Comparison of ENCODE assay signal across 32 mouse cellular contexts in genomic region chr1:58724533-58724932, GRCm38 (mm10). TPM values are rescaled to one million over a fixed set of nuclear protein-coding genes. Genes with fewer than 3 reads are reported as not detected.
A peak's percentile ranks its signal among the peaks of the same experiment; 100 is the strongest.
DNase-seq lines count a peak whose midpoint lies in the region; ATAC-seq and TF ChIP-seq lines count a peak whose summit lies in the region.
"Had no signal": no experiment of that assay in that cellular context is flagged by ENCODE, and none has a peak within 500 bp of the region (broad histone marks: within the 10 kb centered on the region; RNA-seq: fewer than 3 reads in every experiment).

No protein-coding gene starts in this region.

- H3K9ac ChIP-seq in embryonic facial prominence, embryonic 12.5 days, result no peak overlapping the region
- no peak overlapping the region for H3K9ac ChIP-seq in heart, embryonic 13.5 days
- no peak overlapping the region for H3K9ac ChIP-seq in limb, embryonic 12.5 days (replicated peaks)
- H3K9ac ChIP-seq in hindbrain, postnatal 0 days (replicated peaks; ENCODE audit: low read length), result no peak overlapping the region
- H3K9ac ChIP-seq: forebrain, postnatal 0 days; hindbrain, embryonic 13.5 days; liver, embryonic 13.5 days; stomach, embryonic 15.5 days had no signal

- no peaks in the 10 kb centered on the region for H3K27me3 ChIP-seq in embryonic facial prominence, embryonic 12.5 days
- no peaks in the 10 kb centered on the region for H3K27me3 ChIP-seq in embryonic facial prominence, embryonic 10.5 days (replicated peaks; ENCODE audit: low read depth, poor library complexity, severe bottlenecking)
- H3K27me3 ChIP-seq in heart, embryonic 13.5 days (replicated peaks), result no peaks in the 10 kb centered on the region
- no peaks in the 10 kb centered on the region for H3K27me3 ChIP-seq in limb, embryonic 12.5 days
- no peaks in the 10 kb centered on the region for H3K27me3 ChIP-seq in hindbrain, postnatal 0 days (ENCODE audit: insufficient read depth, low read length)
- H3K27me3 ChIP-seq: hindbrain, embryonic 13.5 days; liver, embryonic 13.5 days; Patski; stomach, embryonic 15.5 days had no signal

- WGBS in embryonic facial prominence, embryonic 12.5 days, result 38% methylated on average over 9 of the region's 9 CpGs
- WGBS in embryonic facial prominence, embryonic 10.5 days, result 47% methylated on average over 9 of the region's 9 CpGs
- WGBS in heart, embryonic 13.5 days, result 32% methylated on average over 6 of the region's 9 CpGs
- WGBS in limb, embryonic 12.5 days, result 33% methylated on average over 9 of the region's 9 CpGs
- 48% methylated on average over 8 of the region's 9 CpGs for WGBS in hindbrain, postnatal 0 days

- TF ChIP-seq CTCF in bone marrow macrophage, adult 2 months (IDR thresholded peaks at IDR 0.05; ENCODE audit: low read depth, low read length), result no peak
- TF ChIP-seq CTCF in hindbrain, postnatal 0 days (IDR thresholded peaks at IDR 0.05; ENCODE audit: low read depth), result no peak

- no peaks in the 10 kb centered on the region for H3K4me1 ChIP-seq in embryonic facial prominence, embryonic 12.5 days
- peaks cover 14% of the 10 kb centered on the region for H3K4me1 ChIP-seq in embryonic facial prominence, embryonic 10.5 days
- peaks cover 38% of the 10 kb centered on the region for H3K4me1 ChIP-seq in heart, embryonic 13.5 days
- peaks cover 73% of the 10 kb centered on the region for H3K4me1 ChIP-seq in bone marrow macrophage, adult 2 months (ENCODE audit: control insufficient read depth, insufficient read depth, low read length)
- peaks cover 15% of the 10 kb centered on the region for H3K4me1 ChIP-seq in limb, embryonic 12.5 days (replicated peaks)
- no peaks in the 10 kb centered on the region for H3K4me1 ChIP-seq in hindbrain, postnatal 0 days (ENCODE audit: insufficient read depth, low read length)
- H3K4me1 ChIP-seq: hindbrain, embryonic 13.5 days; stomach, embryonic 15.5 days had no signal

- no peak for ATAC-seq in embryonic facial prominence, embryonic 12.5 days (ENCODE audit: insufficient number of reproducible peaks, insufficient read depth, low FRiP score, low TSS enrichment)
- no peak for ATAC-seq in heart, embryonic 13.5 days (ENCODE audit: extremely low read depth, insufficient number of reproducible peaks, low FRiP score, low TSS enrichment)
- ATAC-seq in limb, embryonic 12.5 days (ENCODE audit: insufficient number of reproducible peaks, insufficient read depth, low FRiP score, low TSS enrichment, low read depth), result no peak
- ATAC-seq in frontal cortex, adult (ENCODE audit: low TSS enrichment), result no peak
- no peak for ATAC-seq in hindbrain, postnatal 0 days
- ATAC-seq: forebrain, postnatal 0 days; inflammation-experienced regulatory T-cells, adult 6 months; Patski had no signal

- no peak for DNase-seq in embryonic facial prominence, embryonic 10.5 days (ENCODE audit: low spot score)
- no peak for DNase-seq in heart, postnatal 25 days (ENCODE audit: low spot score)
- no peak for DNase-seq in hindbrain, postnatal 0 days (ENCODE audit: low spot score)
- DNase-seq: adrenal gland, postnatal 10 days; cerebellum, adult 11-12 months; forebrain, postnatal 0 days; gastrocnemius, postnatal 36 days; heart, postnatal 4 days; kidney, postnatal 36 days; layer of hippocampus, postnatal 36 days; liver, embryonic 13.5 days; lung, adult 2 months; lung, postnatal 10 days; midbrain, embryonic 14.5 days; thymus, postnatal 25 days had no signal

- TF ChIP-seq POLR2A in bone marrow macrophage, adult 2 months (IDR thresholded peaks at IDR 0.05; ENCODE audit: borderline replicate concordance, low read depth, low read length), result no peak

- H3K27ac ChIP-seq in embryonic facial prominence, embryonic 12.5 days, result no peak overlapping the region
- H3K27ac ChIP-seq in embryonic facial prominence, embryonic 10.5 days (replicated peaks), result no peak overlapping the region
- no peak overlapping the region for H3K27ac ChIP-seq in heart, embryonic 13.5 days (replicated peaks)
- peak overlapping the region; percentile 93 for H3K27ac ChIP-seq in bone marrow macrophage, adult 2 months (ENCODE audit: insufficient read depth, low read depth, low read length)
- peak overlapping the region; percentile 76 for H3K27ac ChIP-seq in limb, embryonic 12.5 days
- no peak overlapping the region for H3K27ac ChIP-seq in hindbrain, postnatal 0 days
- H3K27ac ChIP-seq: hindbrain, embryonic 13.5 days; liver, embryonic 13.5 days had no signal

- intact Hi-C loops in heart, postnatal 25 days (cut with DNase I), result no loop called here

- peaks cover 31% of the 10 kb centered on the region for H3K36me3 ChIP-seq in embryonic facial prominence, embryonic 12.5 days
- H3K36me3 ChIP-seq in embryonic facial prominence, embryonic 10.5 days (replicated peaks), result peaks cover 50% of the 10 kb centered on the region
- peaks cover 45% of the 10 kb centered on the region for H3K36me3 ChIP-seq in heart, embryonic 13.5 days
- peaks cover 39% of the 10 kb centered on the region for H3K36me3 ChIP-seq in limb, embryonic 12.5 days
- H3K36me3 ChIP-seq in hindbrain, postnatal 0 days (ENCODE audit: insufficient read depth, low read length), result no peaks in the 10 kb centered on the region

- H3K4me2 ChIP-seq in embryonic facial prominence, embryonic 12.5 days (replicated peaks), result 0 out of 2 replicates have a peak overlapping the region, but pooled peaks have one; percentile 1
- H3K4me2 ChIP-seq in heart, embryonic 13.5 days, result 0 out of 2 replicates have a peak overlapping the region, but pooled peaks have one; percentile 38
- H3K4me2 ChIP-seq in limb, embryonic 12.5 days, result peak overlapping the region; percentile 33
- no peak overlapping the region for H3K4me2 ChIP-seq in hindbrain, postnatal 0 days (ENCODE audit: low read depth, low read length)
- H3K4me2 ChIP-seq: hindbrain, embryonic 13.5 days; liver, embryonic 13.5 days; stomach, embryonic 15.5 days had no signal

- H3K4me3 ChIP-seq in embryonic facial prominence, embryonic 12.5 days, result no peak overlapping the region
- H3K4me3 ChIP-seq in embryonic facial prominence, embryonic 10.5 days, result no peak overlapping the region
- no peak overlapping the region for H3K4me3 ChIP-seq in heart, embryonic 13.5 days
- H3K4me3 ChIP-seq in bone marrow macrophage, adult 2 months (ENCODE audit: insufficient read depth, low read length), result no peak overlapping the region
- H3K4me3 ChIP-seq in limb, embryonic 12.5 days (replicated peaks), result no peak overlapping the region
- no peak overlapping the region for H3K4me3 ChIP-seq in hindbrain, postnatal 0 days (ENCODE audit: low read length)
- H3K4me3 ChIP-seq: hindbrain, embryonic 13.5 days; liver, embryonic 13.5 days; stomach, embryonic 15.5 days had no signal

- H3K9me3 ChIP-seq in embryonic facial prominence, embryonic 12.5 days, result no peaks in the 10 kb centered on the region
- H3K9me3 ChIP-seq in embryonic facial prominence, embryonic 10.5 days, result no peaks in the 10 kb centered on the region
- H3K9me3 ChIP-seq in heart, embryonic 13.5 days, result no peaks in the 10 kb centered on the region
- no peaks in the 10 kb centered on the region for H3K9me3 ChIP-seq in limb, embryonic 12.5 days
- no peaks in the 10 kb centered on the region for H3K9me3 ChIP-seq in hindbrain, postnatal 0 days (ENCODE audit: low read length)
- H3K9me3 ChIP-seq: hindbrain, embryonic 13.5 days; liver, embryonic 13.5 days; stomach, embryonic 15.5 days had no signal

RNA-seq across cellular contexts. Expression of gene Cflar, which starts 13.2 kb away (rescaled TPM):
- polyA plus RNA-seq in embryonic facial prominence, embryonic 12.5 days (2016; fragmentation: Nextera tagmentation; extraction: Ambion mirVana), result 34.9 and 36.3 TPM in 2 replicates
- 27.3 and 29.7 TPM in 2 replicates for polyA plus RNA-seq in embryonic facial prominence, embryonic 10.5 days (2016; fragmentation: Nextera tagmentation; extraction: Ambion mirVana)
- 29.2 and 40.0 TPM in 2 replicates for polyA plus RNA-seq in heart, embryonic 13.5 days (2015; fragmentation: Nextera tagmentation; extraction: Ambion mirVana)
- 10 to 100 TPM; 52.1 to 59.3 TPM for total RNA-seq in heart, postnatal 25 days (2021)
- polyA plus RNA-seq in bone marrow macrophage, adult 2 months (2012; ENCODE audit: insufficient read depth, insufficient read length, missing spikeins), result 95.8 and 102 TPM in 2 replicates
- 29.9 and 34.3 TPM in 2 replicates for polyA plus RNA-seq in limb, embryonic 12.5 days (2016; fragmentation: Nextera tagmentation; extraction: Ambion mirVana)
- 17.6 and 24.4 TPM in 2 replicates for total RNA-seq in hindbrain, postnatal 0 days (2014; rRNA removed)
- 22.4 and 22.5 TPM in 2 replicates for polyA plus RNA-seq in hindbrain, postnatal 0 days (2015; fragmentation: Nextera tagmentation; extraction: Ambion mirVana)

RNA-seq across cellular contexts. Expression of gene Als2cr12, which starts 28.7 kb away (rescaled TPM):
- not detected in 2 replicates for polyA plus RNA-seq in embryonic facial prominence, embryonic 12.5 days (2016; fragmentation: Nextera tagmentation; extraction: Ambion mirVana)
- not detected in 2 replicates for polyA plus RNA-seq in embryonic facial prominence, embryonic 10.5 days (2016; fragmentation: Nextera tagmentation; extraction: Ambion mirVana)
- polyA plus RNA-seq in heart, embryonic 13.5 days (2015; fragmentation: Nextera tagmentation; extraction: Ambion mirVana), result not detected in 2 replicates
- not detected for total RNA-seq in heart, postnatal 25 days (2021)
- polyA plus RNA-seq in bone marrow macrophage, adult 2 months (2012; ENCODE audit: insufficient read depth, insufficient read length, missing spikeins), result not detected in 2 replicates
- not detected in 2 replicates for polyA plus RNA-seq in limb, embryonic 12.5 days (2016; fragmentation: Nextera tagmentation; extraction: Ambion mirVana)
- not detected in 2 replicates for total RNA-seq in hindbrain, postnatal 0 days (2014; rRNA removed)
- polyA plus RNA-seq in hindbrain, postnatal 0 days (2015; fragmentation: Nextera tagmentation; extraction: Ambion mirVana), result 0.08 TPM in 1 of 2 replicates, not detected in the other
- total RNA-seq: common myeloid progenitor, adult 5-6 weeks; forebrain, postnatal 0 days; gastrocnemius, postnatal 36 days; heart, adult 18-20 months; heart, postnatal 4 days; layer of hippocampus, adult 8-10 months; layer of hippocampus, postnatal 36 days; MEL; monocyte, adult 5-6 weeks had no signal
- polyA plus RNA-seq: heart, embryonic 14.5 days; hindbrain, embryonic 13.5 days; inflammation-experienced regulatory T-cells, adult 6 months; kidney, embryonic 16.5 days; limb, embryonic 11.5 days; liver, embryonic 13.5 days; midbrain, embryonic 14.5 days had no signal

Comparison
In these comparisons a context has a peak if more than half of its experiments do, and no peak if none do; other contexts are left out.
1. H3K27ac ChIP-seq: peak in bone marrow macrophage, adult 2 months (single experiment) and limb, embryonic 12.5 days (single experiment); none in embryonic facial prominence, embryonic 12.5 days (single experiment), embryonic facial prominence, embryonic 10.5 days (single experiment), heart, embryonic 13.5 days (single experiment) and hindbrain, postnatal 0 days (single experiment).